Mouse (Mus musculus) brain, embryonic 14.5 days (tissue): Measurements from ENCODE around the gene Apob. TPM values are rescaled to one million over a fixed set of nuclear protein-coding genes. Genes with fewer than 3 reads are reported as not detected.
"Not testable (repeated sequence)": the region's sequence is repeated elsewhere in the genome, so short reads cannot be mapped to it uniquely, and the experiment has no call there.

Source experiments
- DNase-seq: peaks from one replicate; pipeline ENCODE4 v3.0.0-alpha.2; 2011; ENCODE audit warnings: low read depth
- CTCF ChIP-seq: fragments of 200-500 bp; IDR thresholded peaks from 2 replicates; pipeline ENCODE4 v1.5.1; 2012; ENCODE audit warnings: inconsistent platforms, mild to moderate bottlenecking, moderate library complexity, borderline replicate concordance; ENCODE audit not compliant: insufficient read depth, insufficient read length; ENCODE audit errors: extremely low read depth
- POLR2A ChIP-seq: fragments of 200-500 bp; IDR thresholded peaks from 2 replicates; pipeline ENCODE4 v1.6.1; 2012; ENCODE audit warnings: mild to moderate bottlenecking, inconsistent platforms, borderline replicate concordance; ENCODE audit not compliant: poor library complexity, insufficient read depth, insufficient read length, severe bottlenecking; ENCODE audit errors: extremely low read depth
- polyA plus RNA-seq: library from polyadenylated mRNA; depleted of rRNA; stranded (reverse); fragments of >200 nt; gene quantifications from 2 replicates; pipeline ENCODE4 v1.2.3, GENCODE M21; 2012

Apob gene
- polyA plus RNA-seq, 1 experiment = 0.31 TPM

DNA sequence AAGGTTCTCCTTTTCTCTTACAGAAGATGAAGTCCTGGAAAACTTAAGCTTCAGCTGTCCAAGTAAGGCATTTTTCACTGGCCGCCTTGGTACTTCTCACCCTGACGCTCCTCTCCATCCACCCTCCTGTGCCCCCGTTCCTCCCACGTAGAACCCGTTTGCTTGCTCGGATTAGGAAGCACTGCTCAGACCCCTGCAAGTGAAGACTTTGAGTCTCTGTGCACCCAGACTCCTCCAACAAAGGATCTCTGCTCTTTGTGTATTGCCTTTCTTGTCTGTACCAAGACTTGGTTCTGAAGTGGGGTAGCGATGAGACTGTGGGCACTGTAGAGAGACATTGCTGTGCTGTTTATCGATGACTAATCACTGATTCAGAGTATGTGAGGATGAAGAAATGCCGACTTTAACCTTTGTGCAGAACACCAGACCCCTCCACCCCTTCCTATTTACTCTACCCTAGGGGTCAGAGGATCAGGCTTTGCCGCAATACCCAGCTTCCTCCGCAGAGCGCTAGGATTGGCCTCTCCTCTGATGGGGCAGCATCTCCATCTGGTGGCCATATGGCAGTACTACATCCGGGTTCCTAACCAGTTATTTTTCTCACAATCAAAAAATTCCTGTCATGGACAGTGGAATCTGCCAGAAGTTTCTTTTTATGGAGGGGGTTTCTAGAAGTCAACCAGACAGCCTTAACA lies 889 bp downstream of the Apob start:
- TF ChIP-seq POLR2A (no peak), CTCF (peak; percentile 92)
- DNase-seq = peak; percentile 81

DNA sequence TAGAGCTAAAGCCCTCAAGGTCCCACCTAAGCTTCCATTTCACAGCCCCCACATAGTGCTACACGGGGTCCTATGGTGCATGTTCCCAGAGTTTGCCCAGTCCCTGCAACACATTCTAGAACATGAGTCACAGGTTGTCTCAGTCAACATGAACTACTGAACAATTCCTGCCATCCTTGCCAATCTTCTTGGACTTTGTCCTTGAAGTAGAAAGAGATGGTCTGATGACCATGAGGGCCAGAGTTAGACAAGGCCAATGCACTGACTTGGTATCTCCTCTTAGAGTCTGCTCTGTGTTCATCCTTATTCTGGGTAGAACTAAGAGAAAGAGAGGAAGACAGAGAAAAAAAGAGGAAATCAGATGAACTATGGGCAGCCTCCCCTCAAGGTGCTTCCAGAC lies 7.0 kb downstream of the Apob start:
- no peak for TF ChIP-seq POLR2A
- no peak for TF ChIP-seq CTCF
- no peak for DNase-seq

DNA sequence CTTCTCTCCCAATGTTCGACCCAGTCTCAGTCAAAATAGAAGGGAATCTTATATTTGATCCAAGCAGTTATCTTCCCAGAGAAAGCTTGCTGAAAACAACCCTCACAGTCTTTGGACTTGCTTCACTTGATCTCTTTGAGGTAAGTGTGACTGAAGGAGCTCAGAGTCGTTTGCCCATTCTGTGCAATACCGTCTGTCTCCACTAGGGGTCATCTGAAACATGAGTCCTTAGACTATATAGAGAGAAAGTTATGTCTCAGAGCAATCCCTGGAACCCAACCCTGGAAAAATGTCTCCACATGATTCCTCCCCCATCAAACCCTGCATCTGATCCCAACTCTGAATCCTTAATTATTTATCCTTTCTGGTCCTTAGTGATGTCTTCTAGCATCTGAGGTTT lies 13.4 kb downstream of the Apob start:
- DNase-seq = peak; percentile 80

DNA sequence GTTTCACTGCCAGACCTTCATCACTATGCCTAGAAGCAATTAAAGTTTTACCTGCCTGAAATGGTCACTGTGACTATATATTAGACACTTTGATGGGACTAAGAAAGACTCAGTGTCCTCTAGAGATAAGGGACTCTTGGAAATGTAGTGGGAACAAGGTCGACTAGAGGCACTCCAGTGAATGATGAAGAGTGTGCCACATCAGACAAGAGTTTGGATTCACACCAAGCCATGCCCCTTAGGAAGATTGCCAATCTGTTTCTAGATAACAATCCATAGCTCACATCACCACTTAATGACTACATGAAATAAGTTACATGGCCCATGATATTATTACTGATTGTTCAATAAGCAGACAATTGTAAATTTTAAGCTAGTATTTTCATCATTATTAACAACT lies 14.1 kb downstream of the Apob start:
- DNase-seq = no peak
- TF ChIP-seq CTCF (no peak), POLR2A (no peak)

More for the DNA sequence above, 13.4 kb downstream of the Apob start:
- TF ChIP-seq CTCF = peak; percentile 75; the same call in 1 of the 2 replicates
- no peak for TF ChIP-seq POLR2A

DNA sequence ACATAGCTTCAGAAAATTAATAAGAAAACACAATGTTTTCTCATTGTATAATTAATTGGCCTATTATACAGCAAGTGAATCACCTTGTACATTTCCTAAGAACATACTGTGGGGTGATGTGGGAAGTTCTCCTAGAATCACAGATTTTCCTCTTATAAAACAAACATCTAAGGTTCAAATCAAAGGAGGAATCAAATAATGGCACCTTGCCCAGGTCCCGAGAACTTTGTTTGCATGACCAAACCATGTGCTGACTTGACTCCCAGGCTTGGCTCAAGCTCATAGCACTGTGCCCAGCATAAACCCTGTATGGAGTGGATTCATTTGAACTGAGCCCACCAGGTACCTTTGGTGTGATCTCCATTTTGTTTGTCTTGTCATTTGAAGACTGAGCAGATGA lies 43.5 kb downstream of the Apob start:
- TF ChIP-seq POLR2A = no peak
- TF ChIP-seq CTCF = no peak
- DNase-seq = no peak

DNA sequence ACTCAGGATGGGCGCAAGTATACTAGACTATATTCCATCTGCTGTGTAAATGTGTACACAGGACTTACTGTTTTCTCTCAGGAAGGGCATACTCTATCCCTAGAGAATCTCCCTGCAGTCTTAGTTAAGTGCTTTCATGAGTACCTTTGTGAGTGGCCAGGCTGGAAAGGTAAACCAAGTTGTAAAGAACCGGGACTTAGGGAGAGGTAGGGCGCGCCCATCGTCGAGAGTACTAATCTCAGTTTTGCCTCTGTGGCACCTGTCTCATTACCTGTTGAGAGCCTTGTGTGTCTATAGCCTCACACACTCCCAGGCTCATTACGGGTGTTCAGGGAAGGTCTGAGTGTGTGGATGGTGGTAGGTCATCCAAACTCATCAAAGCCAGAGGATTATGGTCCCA lies 52.1 kb downstream of the Apob start:
- no peak for DNase-seq
- no peak for TF ChIP-seq POLR2A
- TF ChIP-seq CTCF = no peak

DNA sequence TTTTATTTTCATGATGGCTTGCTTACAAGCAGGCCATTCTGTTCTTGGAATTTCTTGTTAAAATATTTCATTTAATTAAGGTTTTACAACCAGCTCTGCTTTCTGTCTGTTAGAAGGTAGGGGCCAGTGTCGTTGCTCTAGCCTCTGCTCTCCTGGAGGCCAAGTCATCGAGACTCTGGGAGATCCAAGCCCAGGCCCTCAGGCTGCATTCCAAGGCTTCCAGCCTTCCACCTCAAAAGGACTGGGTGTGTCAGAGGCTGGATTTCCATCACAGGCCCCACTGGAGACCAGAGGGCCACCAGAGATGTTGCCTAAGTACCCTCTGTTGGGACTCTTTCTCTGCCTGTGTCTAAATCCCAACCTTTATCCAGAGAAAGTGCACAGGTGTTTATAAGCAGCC lies 52.6 kb downstream of the Apob start:
- TF ChIP-seq CTCF (no peak), POLR2A (no peak)
- DNase-seq = no peak

DNA sequence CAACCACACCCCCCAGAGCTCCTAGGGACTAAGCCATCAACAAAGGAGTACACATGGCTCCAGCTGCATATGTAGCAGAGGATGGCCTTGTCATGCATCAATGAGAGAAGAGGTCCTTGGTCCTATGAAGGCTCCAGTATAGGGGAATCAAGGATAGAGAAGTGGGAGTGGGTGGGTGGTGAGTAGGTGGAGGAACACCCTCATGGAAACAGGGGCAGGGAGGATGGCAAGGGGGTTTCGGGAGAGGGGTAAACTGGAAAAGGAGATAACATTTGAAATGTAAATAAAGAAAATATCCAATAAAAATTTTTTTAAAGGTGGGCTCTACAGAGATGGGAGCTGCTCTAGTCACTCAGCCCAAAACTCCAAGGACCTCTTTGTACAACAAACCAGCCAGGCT lies 53.7 kb downstream of the Apob start:
- not testable (repeated sequence) for DNase-seq

DNA sequence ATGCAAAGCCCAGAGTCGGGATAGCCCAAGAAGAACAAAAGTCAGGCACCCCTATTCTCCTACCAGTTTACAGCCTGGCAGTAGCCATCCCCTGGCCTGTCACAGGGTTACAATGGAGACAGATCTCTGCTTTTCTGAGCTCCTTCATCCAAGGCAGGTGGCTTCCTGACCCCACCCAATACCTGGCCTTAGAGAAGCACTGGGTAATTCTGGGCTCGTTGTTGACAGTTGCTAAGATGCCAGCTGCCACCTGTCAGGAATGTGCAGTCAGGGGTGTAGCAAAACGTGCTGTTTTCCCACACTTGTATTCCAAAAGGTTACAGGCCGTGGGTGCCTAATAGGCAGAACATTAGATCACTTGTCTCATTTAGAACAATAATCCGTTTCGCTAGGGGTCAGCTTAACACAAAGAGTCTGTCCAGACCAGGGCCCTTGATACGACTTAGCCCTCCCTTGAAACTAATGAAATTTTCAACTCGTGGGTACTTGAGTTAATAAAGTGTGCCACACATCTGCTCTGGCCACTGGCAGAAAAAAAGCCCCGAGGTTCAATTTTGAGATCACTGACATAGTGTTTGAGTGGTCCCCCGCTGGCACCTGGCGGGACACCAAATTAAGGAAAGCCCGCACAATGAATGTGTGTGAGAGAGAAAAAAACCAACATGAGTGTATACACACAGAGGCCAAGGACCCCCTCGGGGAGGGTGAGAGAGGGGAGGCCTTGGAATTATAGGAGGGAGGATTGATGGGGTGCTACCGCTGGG lies 54.3 kb downstream of the Apob start:
- TF ChIP-seq POLR2A = no peak
- no peak for TF ChIP-seq CTCF
- DNase-seq = peak; percentile 65

DNA sequence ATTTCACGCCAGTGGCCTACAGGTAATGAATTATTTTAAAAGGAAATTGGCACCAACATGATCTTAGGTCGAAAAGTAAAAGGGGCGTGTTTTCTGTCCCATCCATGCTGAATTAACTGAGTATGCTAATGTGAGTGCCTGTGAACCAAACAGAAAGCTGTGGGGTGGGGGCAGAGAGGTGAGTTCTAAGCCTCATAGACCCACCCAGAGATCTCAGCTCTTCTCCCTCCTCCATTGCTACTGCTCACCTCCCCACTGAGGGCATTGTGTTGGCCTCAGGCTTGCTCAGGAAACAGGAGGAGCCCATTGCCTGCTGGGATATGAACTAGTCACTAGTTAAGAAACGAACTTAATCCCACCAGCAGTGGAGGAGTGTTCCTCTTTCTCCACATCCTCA lies 54.9 kb downstream of the Apob start:
- DNase-seq = no peak
- no peak for TF ChIP-seq CTCF
- no peak for TF ChIP-seq POLR2A

DNA sequence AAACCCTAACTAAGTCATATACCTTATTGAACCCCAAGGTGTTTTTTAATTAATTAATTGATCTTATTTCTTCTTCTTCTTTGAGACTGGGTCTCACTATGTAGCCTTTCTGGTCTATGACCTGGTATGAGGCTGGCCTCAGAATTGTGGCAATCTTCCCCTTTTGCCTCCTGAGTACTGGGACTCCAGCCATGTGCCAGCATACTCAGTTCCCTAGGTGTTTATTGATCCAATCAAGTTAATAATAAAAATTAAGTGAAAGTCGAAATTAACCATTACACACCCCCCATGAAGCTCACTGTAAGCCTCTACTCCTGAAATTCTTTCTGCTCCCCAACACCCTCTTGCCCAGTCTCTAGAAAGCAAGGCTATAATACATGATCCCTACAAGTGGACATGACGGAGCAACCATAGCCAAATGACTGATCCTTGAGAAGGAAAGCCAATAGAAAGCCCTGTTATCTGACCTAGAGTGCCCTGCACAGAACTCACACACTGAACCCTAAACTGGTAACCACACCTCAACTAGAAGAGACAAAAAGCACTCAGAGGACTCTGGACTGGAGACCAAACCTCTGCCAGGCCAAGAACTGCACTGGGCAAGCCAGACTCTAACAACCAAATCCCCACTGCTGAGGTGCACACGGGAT lies 60.8 kb downstream of the Apob start:
- TF ChIP-seq CTCF (no peak), POLR2A (no peak)
- no peak for DNase-seq
